Mouse (Mus musculus): Measurements from ENCODE around the gene Ints3. TPM values are rescaled to one million over a fixed set of nuclear protein-coding genes. Genes with fewer than 3 reads are reported as not detected.

Ints3 gene
- polyA plus RNA-seq, 1 experiment from 2014 or later, result 23.0 TPM

DNA sequence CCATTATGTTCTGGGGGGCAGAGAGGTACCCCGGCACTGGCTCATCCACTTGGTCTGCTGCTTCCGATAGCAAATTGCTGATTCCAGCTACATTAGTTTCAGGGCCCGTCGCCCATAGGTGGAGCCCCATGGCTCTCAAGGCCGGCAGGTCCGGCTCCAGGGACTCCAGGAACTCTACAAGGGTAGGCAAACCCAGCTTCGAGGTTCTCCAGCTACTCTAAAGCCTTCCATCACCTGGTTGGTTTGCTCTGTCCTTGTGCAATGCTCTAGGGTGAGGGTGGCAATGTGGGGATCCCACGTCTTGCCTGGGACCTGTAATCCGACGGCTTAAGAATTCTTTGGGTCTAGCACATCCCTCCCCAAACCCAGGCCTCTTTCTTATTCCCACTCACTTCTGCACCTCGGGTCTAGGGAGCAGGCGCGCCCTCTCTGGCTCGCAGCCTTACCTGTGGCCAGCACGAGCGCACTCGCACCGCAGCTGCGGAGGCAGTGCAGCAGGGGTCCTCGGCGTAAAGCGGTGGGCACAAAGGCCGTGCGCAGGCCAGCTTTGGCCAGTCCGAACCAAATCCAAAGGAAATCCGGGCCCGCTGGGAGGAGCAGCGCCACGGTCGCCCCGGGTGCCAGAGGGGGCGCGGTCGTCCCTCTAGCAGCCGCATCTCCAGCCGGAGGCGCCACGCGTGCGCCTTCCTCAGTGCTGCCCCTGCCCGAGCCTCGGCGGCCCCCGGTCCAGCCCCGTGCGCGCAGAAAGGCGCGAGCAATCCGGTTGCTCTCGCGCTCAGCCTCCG lies 44.5 kb downstream of the Ints3 start:
- Histone ChIP-seq H3K9ac (ENCODE audit: low read length) (peak overlapping the region; percentile 84), H3K27me3 (ENCODE audit: control insufficient read depth, insufficient read depth, low read length) (no peaks in the 10 kb centered on the region), H3K4me3 (replicated peaks; ENCODE audit: low read length) (peak overlapping the region; percentile 66), H3K4me1 (ENCODE audit: control insufficient read depth, insufficient read depth, low read length) (peaks cover 26% of the 10 kb centered on the region), H3K9me3 (replicated peaks; ENCODE audit: control insufficient read depth, low read length) (no peaks in the 10 kb centered on the region), H3K36me3 (ENCODE audit: control insufficient read depth, insufficient read depth, low read length) (no peaks in the 10 kb centered on the region), H3K4me2 (ENCODE audit: low read depth, low read length) (peak overlapping the region; percentile 95), H3K27ac (ENCODE audit: low read length) (peak overlapping the region; percentile 48)
- peak; percentile 54; the same call in 1 of the 2 replicates for ATAC-seq (ENCODE audit: insufficient read depth, low FRiP score)
- 5% methylated on average over 53 of the region's 53 CpGs for WGBS

DNA sequence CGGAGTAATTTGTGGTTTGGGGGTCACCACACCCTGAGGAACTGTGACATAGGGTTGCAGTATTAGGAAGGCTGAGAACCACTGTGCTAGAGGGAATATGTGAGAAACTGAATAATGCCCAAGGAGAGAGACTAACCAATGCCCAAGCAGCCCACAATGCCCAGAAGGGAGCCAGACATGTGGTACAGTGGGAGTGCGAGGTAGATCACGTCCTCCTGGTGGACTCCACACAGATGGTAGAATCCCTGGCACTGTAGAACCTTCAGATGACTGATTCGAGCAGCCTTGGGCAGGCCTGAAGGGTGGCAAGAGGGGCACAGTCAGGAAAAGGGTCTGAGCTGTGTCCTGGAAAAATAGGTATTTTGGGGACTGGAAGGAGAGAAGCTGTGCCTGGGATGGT lies 45.2 kb downstream of the Ints3 start:
- ATAC-seq (ENCODE audit: insufficient read depth, low FRiP score), result no peak
- no peaks in the 10 kb centered on the region for H3K36me3 ChIP-seq (ENCODE audit: control insufficient read depth, insufficient read depth, low read length)
- H3K4me3 ChIP-seq (replicated peaks; ENCODE audit: low read length), result peak overlapping the region; percentile 66
- peaks cover 26% of the 10 kb centered on the region for H3K4me1 ChIP-seq (ENCODE audit: control insufficient read depth, insufficient read depth, low read length)
- WGBS, result 80% methylated on average over 4 of the region's 4 CpGs
- no peak overlapping the region for H3K27ac ChIP-seq (ENCODE audit: low read length)
- H3K27me3 ChIP-seq (ENCODE audit: control insufficient read depth, insufficient read depth, low read length), result no peaks in the 10 kb centered on the region
- peak overlapping the region; percentile 84 for H3K9ac ChIP-seq (ENCODE audit: low read length)
- peak overlapping the region; percentile 95 for H3K4me2 ChIP-seq (ENCODE audit: low read depth, low read length)
- H3K9me3 ChIP-seq (replicated peaks; ENCODE audit: control insufficient read depth, low read length), result no peaks in the 10 kb centered on the region

DNA sequence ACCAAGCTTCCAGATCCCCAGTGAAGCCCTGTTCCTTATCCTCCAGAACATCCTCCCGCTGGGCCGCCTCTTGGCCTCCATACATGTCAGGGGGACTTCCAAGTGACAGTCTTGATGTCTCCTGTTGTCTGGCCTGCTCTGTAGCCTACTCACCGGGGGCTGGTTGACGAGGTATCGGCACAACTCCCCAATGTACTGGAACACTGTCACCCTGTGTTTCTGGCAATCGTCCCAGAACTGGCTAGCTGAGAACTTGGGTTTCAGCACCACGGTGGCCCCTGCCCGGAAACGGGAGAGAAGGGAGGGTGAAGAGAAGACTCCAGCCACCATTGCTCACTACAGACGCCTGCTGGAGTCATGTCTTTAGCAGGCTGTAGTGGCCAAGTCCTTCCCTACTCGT lies 45.9 kb downstream of the Ints3 start:
- Histone ChIP-seq H3K9ac (ENCODE audit: low read length) (no peak overlapping the region), H3K4me1 (ENCODE audit: control insufficient read depth, insufficient read depth, low read length) (peaks cover 26% of the 10 kb centered on the region), H3K27ac (ENCODE audit: low read length) (no peak overlapping the region), H3K36me3 (ENCODE audit: control insufficient read depth, insufficient read depth, low read length) (no peaks in the 10 kb centered on the region), H3K9me3 (replicated peaks; ENCODE audit: control insufficient read depth, low read length) (no peaks in the 10 kb centered on the region), H3K27me3 (ENCODE audit: control insufficient read depth, insufficient read depth, low read length) (no peaks in the 10 kb centered on the region), H3K4me3 (replicated peaks; ENCODE audit: low read length) (no peak overlapping the region), H3K4me2 (ENCODE audit: low read depth, low read length) (no peak overlapping the region)
- no peak for ATAC-seq (ENCODE audit: insufficient read depth, low FRiP score)
- WGBS, result 54% methylated on average over 11 of the region's 11 CpGs

DNA sequence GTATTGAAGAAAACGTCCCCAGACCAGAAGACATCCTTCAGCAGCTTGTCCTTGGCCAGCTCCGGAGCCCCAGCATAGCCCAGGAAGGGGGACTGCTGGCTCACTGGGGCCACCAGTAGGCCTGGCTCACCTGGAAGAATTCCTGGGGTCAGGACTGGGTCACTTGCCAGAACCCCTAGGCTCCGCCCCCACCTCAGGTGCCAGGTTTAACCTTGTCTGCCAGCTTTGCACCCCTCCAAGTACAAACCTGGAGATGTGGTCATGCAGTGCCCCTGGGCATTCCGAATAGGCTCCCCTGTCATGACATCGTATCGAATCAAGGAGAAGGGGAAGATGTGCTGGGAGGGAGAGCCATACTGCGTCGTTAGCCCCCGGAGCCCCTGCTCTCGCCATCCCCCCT lies 46.6 kb downstream of the Ints3 start:
- ATAC-seq (ENCODE audit: insufficient read depth, low FRiP score), result no peak
- no peaks in the 10 kb centered on the region for H3K27me3 ChIP-seq (ENCODE audit: control insufficient read depth, insufficient read depth, low read length)
- no peak overlapping the region for H3K9ac ChIP-seq (ENCODE audit: low read length)
- H3K9me3 ChIP-seq (replicated peaks; ENCODE audit: control insufficient read depth, low read length), result no peaks in the 10 kb centered on the region
- H3K4me3 ChIP-seq (replicated peaks; ENCODE audit: low read length), result no peak overlapping the region
- no peak overlapping the region for H3K27ac ChIP-seq (ENCODE audit: low read length)
- peaks cover 26% of the 10 kb centered on the region for H3K4me1 ChIP-seq (ENCODE audit: control insufficient read depth, insufficient read depth, low read length)
- no peak overlapping the region for H3K4me2 ChIP-seq (ENCODE audit: low read depth, low read length)
- no peaks in the 10 kb centered on the region for H3K36me3 ChIP-seq (ENCODE audit: control insufficient read depth, insufficient read depth, low read length)
- 92% methylated on average over 10 of the region's 10 CpGs for WGBS

DNA sequence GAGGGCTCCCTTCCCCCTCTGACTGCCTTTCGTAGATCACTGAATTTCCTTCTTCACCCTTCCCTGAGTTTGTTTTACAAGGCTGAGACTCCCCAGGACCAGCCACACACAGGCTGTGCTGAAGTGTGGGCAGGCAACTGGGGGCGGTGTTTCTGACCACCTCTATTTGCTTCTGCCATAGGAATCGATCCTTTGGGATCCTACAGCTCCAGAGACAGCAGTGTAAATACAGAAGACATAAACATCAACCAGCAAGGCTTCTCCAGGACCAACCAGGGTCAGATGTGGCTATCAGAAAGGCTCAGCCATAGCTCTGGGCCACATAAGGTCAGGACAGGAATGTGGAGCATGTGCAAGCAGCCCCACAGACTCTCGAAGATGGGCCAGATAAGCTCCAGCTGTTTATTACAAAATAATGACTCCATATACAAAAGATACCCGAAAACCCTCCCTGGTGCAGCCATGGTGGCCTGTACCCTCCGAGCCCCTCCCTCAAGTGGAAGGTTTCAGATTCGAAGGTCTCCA lies 48.5 kb downstream of the Ints3 start:
- Histone ChIP-seq H3K4me2 (ENCODE audit: low read depth, low read length) (no peak overlapping the region), H3K9ac (ENCODE audit: low read length) (no peak overlapping the region), H3K27ac (ENCODE audit: low read length) (no peak overlapping the region), H3K4me3 (replicated peaks; ENCODE audit: low read length) (no peak overlapping the region), H3K4me1 (ENCODE audit: control insufficient read depth, insufficient read depth, low read length) (peaks cover 16% of the 10 kb centered on the region), H3K9me3 (replicated peaks; ENCODE audit: control insufficient read depth, low read length) (no peaks in the 10 kb centered on the region), H3K27me3 (ENCODE audit: control insufficient read depth, insufficient read depth, low read length) (no peaks in the 10 kb centered on the region), H3K36me3 (ENCODE audit: control insufficient read depth, insufficient read depth, low read length) (no peaks in the 10 kb centered on the region)
- ATAC-seq (ENCODE audit: insufficient read depth, low FRiP score), result no peak
- WGBS, result 22% methylated on average over 7 of the region's 7 CpGs

DNA sequence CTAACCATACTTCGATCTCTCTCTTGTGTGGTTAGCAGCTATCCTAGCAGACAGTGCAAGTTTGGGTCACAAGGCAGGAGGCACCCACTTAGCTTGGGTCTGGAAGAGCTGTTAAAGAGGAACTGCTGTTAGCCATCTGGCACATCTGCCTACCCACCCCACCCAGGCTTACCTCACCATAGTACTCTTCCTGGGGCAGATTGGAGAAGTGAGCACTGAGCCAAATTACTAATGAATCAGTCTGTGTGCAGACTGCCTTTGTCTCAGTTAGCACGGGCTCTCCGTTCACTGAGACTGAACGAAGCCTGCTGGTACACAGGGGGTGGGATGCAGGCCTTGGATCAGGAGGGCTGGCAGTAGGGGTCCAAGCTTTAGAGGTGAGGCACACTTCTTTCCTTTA lies 49.7 kb downstream of the Ints3 start:
- WGBS, result 72% methylated on average over 4 of the region's 4 CpGs
- no peak for ATAC-seq (ENCODE audit: insufficient read depth, low FRiP score)
- H3K36me3 ChIP-seq (ENCODE audit: control insufficient read depth, insufficient read depth, low read length), result no peaks in the 10 kb centered on the region
- no peak overlapping the region for H3K9ac ChIP-seq (ENCODE audit: low read length)
- H3K27ac ChIP-seq (ENCODE audit: low read length), result no peak overlapping the region
- H3K4me2 ChIP-seq (ENCODE audit: low read depth, low read length), result no peak overlapping the region
- no peak overlapping the region for H3K4me3 ChIP-seq (replicated peaks; ENCODE audit: low read length)
- H3K4me1 ChIP-seq (ENCODE audit: control insufficient read depth, insufficient read depth, low read length), result peaks cover 10% of the 10 kb centered on the region
- H3K27me3 ChIP-seq (ENCODE audit: control insufficient read depth, insufficient read depth, low read length), result no peaks in the 10 kb centered on the region
- no peaks in the 10 kb centered on the region for H3K9me3 ChIP-seq (replicated peaks; ENCODE audit: control insufficient read depth, low read length)

DNA sequence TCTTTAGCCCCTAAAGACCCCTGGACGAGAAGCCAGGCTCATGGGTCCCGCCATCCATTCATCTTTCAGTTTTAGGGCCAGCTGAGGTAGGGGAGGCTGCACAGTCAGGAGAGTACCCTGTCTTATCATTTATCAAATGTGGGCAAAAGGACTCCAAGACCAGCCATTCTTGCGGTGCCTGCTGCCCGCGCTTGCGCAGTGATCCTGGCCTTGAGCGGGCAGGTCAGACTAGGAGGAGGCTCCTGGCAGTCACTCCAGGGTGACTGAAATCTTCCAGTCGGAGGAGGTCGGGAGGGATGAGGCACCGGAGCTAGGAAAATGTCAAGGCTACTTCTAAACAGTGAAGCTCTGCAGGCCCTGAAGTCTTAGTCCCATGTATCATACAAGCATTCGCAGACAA lies 51.7 kb downstream of the Ints3 start:
- no peaks in the 10 kb centered on the region for H3K27me3 ChIP-seq (ENCODE audit: control insufficient read depth, insufficient read depth, low read length)
- no peaks in the 10 kb centered on the region for H3K4me1 ChIP-seq (ENCODE audit: control insufficient read depth, insufficient read depth, low read length)
- H3K4me3 ChIP-seq (replicated peaks; ENCODE audit: low read length), result no peak overlapping the region
- 51% methylated on average over 11 of the region's 11 CpGs for WGBS
- no peaks in the 10 kb centered on the region for H3K36me3 ChIP-seq (ENCODE audit: control insufficient read depth, insufficient read depth, low read length)
- no peaks in the 10 kb centered on the region for H3K9me3 ChIP-seq (replicated peaks; ENCODE audit: control insufficient read depth, low read length)
- H3K4me2 ChIP-seq (ENCODE audit: low read depth, low read length), result no peak overlapping the region
- H3K27ac ChIP-seq (ENCODE audit: low read length), result no peak overlapping the region
- no peak overlapping the region for H3K9ac ChIP-seq (ENCODE audit: low read length)
- ATAC-seq (ENCODE audit: insufficient read depth, low FRiP score), result no peak

DNA sequence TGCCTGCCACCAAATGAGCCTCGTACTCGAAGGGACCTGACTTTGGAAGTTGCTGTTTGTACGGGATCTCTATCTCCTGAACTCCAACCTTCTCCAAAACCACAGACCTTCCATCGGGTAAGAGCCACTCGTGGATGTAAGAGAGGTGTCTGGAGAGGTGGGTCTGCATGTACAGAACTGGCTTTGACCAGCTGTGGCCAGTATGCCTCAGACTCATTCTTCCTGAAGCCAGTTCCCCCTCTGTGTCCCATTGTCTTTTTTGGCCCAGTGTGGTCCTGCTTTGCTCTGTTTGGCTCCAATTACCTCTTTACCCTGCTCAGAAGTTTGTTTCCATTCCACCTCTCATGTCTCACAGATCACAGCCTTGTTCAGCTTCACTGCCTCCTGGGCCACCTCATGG lies 54.9 kb downstream of the Ints3 start:
- 71% methylated on average over 5 of the region's 5 CpGs for WGBS

DNA sequence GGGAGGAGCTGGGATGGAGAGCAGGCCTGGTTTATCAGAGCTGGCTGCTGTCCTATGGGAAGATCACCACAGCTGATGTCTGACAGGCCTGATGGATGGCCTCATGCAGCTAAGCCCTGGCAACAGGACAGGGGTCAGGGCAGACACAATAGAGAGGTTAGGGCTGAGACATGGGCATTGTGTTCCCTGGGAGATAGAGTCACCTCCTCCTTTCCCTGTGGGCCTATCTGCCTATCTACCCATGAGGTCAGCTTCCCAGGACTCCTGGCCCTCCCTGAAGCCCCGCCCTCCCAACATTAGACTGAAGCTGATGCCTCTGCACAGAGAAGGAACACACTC lies 57.2 kb downstream of the Ints3 start:
- H3K36me3 ChIP-seq (ENCODE audit: control insufficient read depth, insufficient read depth, low read length), result no peaks in the 10 kb centered on the region
- ATAC-seq (ENCODE audit: insufficient read depth, low FRiP score), result peak; percentile 30; the same call in 1 of the 2 replicates
- H3K4me1 ChIP-seq (ENCODE audit: control insufficient read depth, insufficient read depth, low read length), result peaks cover 6% of the 10 kb centered on the region; the same call in 1 of the 2 replicates
- H3K4me2 ChIP-seq (ENCODE audit: low read depth, low read length), result no peak overlapping the region
- no peaks in the 10 kb centered on the region for H3K9me3 ChIP-seq (replicated peaks; ENCODE audit: control insufficient read depth, low read length)
- H3K27ac ChIP-seq (ENCODE audit: low read length), result no peak overlapping the region
- no peak overlapping the region for H3K9ac ChIP-seq (ENCODE audit: low read length)
- WGBS, result 67% methylated on average over 1 of the region's 1 CpGs
- no peaks in the 10 kb centered on the region for H3K27me3 ChIP-seq (ENCODE audit: control insufficient read depth, insufficient read depth, low read length)
- no peak overlapping the region for H3K4me3 ChIP-seq (replicated peaks; ENCODE audit: low read length)

More for the DNA sequence above, 54.9 kb downstream of the Ints3 start:
- Histone ChIP-seq H3K27ac (ENCODE audit: low read length) (no peak overlapping the region), H3K4me1 (ENCODE audit: control insufficient read depth, insufficient read depth, low read length) (peaks cover 6% of the 10 kb centered on the region; the same call in 1 of the 2 replicates), H3K4me3 (replicated peaks; ENCODE audit: low read length) (no peak overlapping the region), H3K9ac (ENCODE audit: low read length) (no peak overlapping the region), H3K27me3 (ENCODE audit: control insufficient read depth, insufficient read depth, low read length) (no peaks in the 10 kb centered on the region), H3K9me3 (replicated peaks; ENCODE audit: control insufficient read depth, low read length) (no peaks in the 10 kb centered on the region), H3K36me3 (ENCODE audit: control insufficient read depth, insufficient read depth, low read length) (no peaks in the 10 kb centered on the region), H3K4me2 (ENCODE audit: low read depth, low read length) (no peak overlapping the region)
- ATAC-seq (ENCODE audit: insufficient read depth, low FRiP score), result no peak

All from stomach, embryonic 16.5 days (tissue).